Mouse (Mus musculus): ENCODE measurements around the gene Tnfsf11. TPM values are rescaled to one million over a fixed set of nuclear protein-coding genes. Genes with fewer than 3 reads are reported as not detected.

The Tnfsf11 gene
- 0.33 to 0.76 TPM (median 0.51 TPM) in 4 replicates for total RNA-seq (2023)

DNA sequence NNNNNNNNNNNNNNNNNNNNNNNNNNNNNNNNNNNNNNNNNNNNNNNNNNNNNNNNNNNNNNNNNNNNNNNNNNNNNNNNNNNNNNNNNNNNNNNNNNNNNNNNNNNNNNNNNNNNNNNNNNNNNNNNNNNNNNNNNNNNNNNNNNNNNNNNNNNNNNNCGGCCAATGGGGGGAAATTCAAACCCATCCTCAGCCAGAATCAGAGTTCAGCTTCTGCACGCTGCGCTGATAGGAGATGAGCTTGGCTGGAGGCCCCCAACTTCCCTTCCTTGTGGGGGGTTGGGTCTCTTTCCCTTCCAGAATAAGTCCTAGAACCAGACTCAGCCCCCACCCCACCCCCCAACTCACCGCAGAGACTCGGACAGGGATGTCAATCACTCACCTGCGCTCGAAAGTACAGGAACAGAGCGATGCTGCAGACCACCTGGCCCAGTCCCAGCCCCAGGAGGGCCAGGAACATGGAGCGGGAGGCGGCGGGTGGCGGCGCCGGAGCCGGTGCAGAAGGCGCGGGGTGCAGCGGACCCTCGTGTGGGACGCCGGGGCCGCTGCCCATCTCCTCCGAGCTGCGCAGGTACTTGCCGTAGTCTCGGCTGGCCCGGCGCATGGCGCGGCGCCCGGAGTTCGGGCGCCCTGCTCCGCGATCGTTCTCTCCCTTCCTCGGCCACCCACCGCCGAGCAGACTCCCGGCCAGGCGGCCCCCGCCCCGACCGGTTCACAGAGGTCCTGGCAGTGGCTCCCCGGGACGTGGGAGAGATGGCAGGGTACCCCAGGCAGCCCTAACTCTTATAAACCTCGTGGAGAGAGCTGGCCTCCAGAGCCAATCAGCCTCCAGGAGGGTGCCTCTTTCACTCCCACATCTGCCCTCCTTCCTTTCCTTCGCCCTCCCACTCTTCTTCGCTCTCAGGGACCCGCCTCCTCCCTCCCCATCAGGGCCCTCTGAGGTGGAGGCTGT, at the start of gene Tnfsf11:
TSS of gene Tnfsf11 (minus strand) at position 758 of the 952 bp plus-strand sequence.

Other genes starting within 250 kb of the Tnfsf11 start
- not detected in 4 replicates for gene Fam216b, start 219.0 kb downstream of the Tnfsf11 start, total RNA-seq (2023)
- 38.6 to 42.7 TPM (median 40.0 TPM) in 4 replicates for gene Akap11, start 228.8 kb upstream of the Tnfsf11 start, total RNA-seq (2023)

All from B cell, adult 62 days (primary cell).